Mouse (Mus musculus) kidney, embryonic 14.5 days (tissue): ENCODE measurements around the gene Mical1. TPM values are rescaled to one million over a fixed set of nuclear protein-coding genes. Genes with fewer than 3 reads are reported as not detected.

Source experiments
- ATAC-seq: fragments of 200-750 bp; cut with Nextera tagmentation; 2 replicates; pipeline ENCODE4 v1.8.0; 2017; ENCODE audit warnings: moderate number of reproducible peaks, mild to moderate bottlenecking, moderate TSS enrichment, moderate library complexity; ENCODE audit not compliant: low FRiP score, low TSS enrichment
- H3K27ac ChIP-seq: fragments of 300-500 bp; sonication (generic); 2 replicates; pipeline ENCODE4 v1.5.1; 2014; ENCODE audit warnings: low read depth, mild to moderate bottlenecking, low read length, moderate library complexity, mixed read lengths
- H3K27me3 ChIP-seq: fragments of 300-500 bp; sonication (generic); 2 replicates; pipeline ENCODE4 v1.6.1; 2014; ENCODE audit warnings: mild to moderate bottlenecking, low read length; ENCODE audit not compliant: control insufficient read depth, insufficient read depth
- H3K36me3 ChIP-seq: fragments of 300-500 bp; sonication (generic); 2 replicates; pipeline ENCODE4 v1.6.1; 2014; ENCODE audit warnings: low read length, mixed read lengths; ENCODE audit not compliant: control insufficient read depth, insufficient read depth
- H3K4me1 ChIP-seq: fragments of 300-500 bp; sonication (generic); 2 replicates; pipeline ENCODE4 v1.6.1; 2014; ENCODE audit warnings: low read length, mixed read lengths; ENCODE audit not compliant: control insufficient read depth, insufficient read depth
- H3K4me2 ChIP-seq: fragments of 300-500 bp; sonication (generic); replicated peaks from 2 replicates; pipeline ENCODE4 v1.6.1; 2014; ENCODE audit warnings: low read depth, mild to moderate bottlenecking, low read length
- H3K4me3 ChIP-seq: fragments of 300-500 bp; sonication (generic); 2 replicates; pipeline ENCODE4 v1.5.1; 2014; ENCODE audit warnings: mild to moderate bottlenecking, low read length
- H3K9ac ChIP-seq: fragments of 300-500 bp; sonication (generic); 2 replicates; pipeline ENCODE4 v1.6.1; 2014; ENCODE audit warnings: low read depth, mild to moderate bottlenecking, low read length, moderate library complexity
- H3K9me3 ChIP-seq: fragments of 300-500 bp; sonication (generic); 2 replicates; pipeline ENCODE4 v1.6.1; 2016; ENCODE audit warnings: low read length; ENCODE audit not compliant: control insufficient read depth
- WGBS: fragments of 180-500 bp; shearing (Covaris S2); extraction: QIAGEN DNeasy Blood & Tissue Kit; methylation state at CpG from one replicate; pipeline ENCODE4 v1.1.7; 2014; 5-methylcytosine and 5-hydroxymethylcytosine counted together
- polyA plus RNA-seq: library from polyadenylated mRNA; unstranded; fragments of >200 nt; fragmentation: Nextera tagmentation; extraction: Ambion mirVana; gene quantifications from 2 replicates; pipeline ENCODE4 v1.2.1, GENCODE M21; 2014

Gene Mical1
- polyA plus RNA-seq, 1 experiment from 2014 or later: 33.6 TPM

- H3K27ac ChIP-seq: no peak overlapping the region
- WGBS: 90% methylated on average over 9 of the region's 9 CpGs
- H3K4me3 ChIP-seq: no peak overlapping the region
- no peak overlapping the region for H3K4me2 ChIP-seq
- H3K36me3 ChIP-seq: peaks cover 15% of the 10 kb centered on the region; the same call in 1 of the 2 replicates
- peaks cover 7% of the 10 kb centered on the region for H3K4me1 ChIP-seq
- ATAC-seq: no peak
- H3K9ac ChIP-seq: no peak overlapping the region
- no peaks in the 10 kb centered on the region for H3K27me3 ChIP-seq
- no peaks in the 10 kb centered on the region for H3K9me3 ChIP-seq
These were observed 24.5 kb upstream of the Mical1 start for GRCm38 (mm10) chr10:41451656-41452055.

- Histone ChIP-seq H3K27ac (no peak overlapping the region), H3K4me1 (peaks cover 7% of the 10 kb centered on the region), H3K9ac (no peak overlapping the region), H3K36me3 (peaks cover 16% of the 10 kb centered on the region; the same call in 1 of the 2 replicates), H3K4me3 (no peak overlapping the region), H3K4me2 (no peak overlapping the region), H3K9me3 (no peaks in the 10 kb centered on the region), H3K27me3 (no peaks in the 10 kb centered on the region)
- no peak for ATAC-seq
- 87% methylated on average over 3 of the region's 3 CpGs for WGBS
These were observed 23.3 kb upstream of the Mical1 start for GRCm38 (mm10) chr10:41452791-41453190.

- Histone ChIP-seq H3K9ac (no peak overlapping the region), H3K9me3 (no peaks in the 10 kb centered on the region), H3K27ac (no peak overlapping the region), H3K4me2 (no peak overlapping the region), H3K4me3 (no peak overlapping the region), H3K4me1 (no peaks in the 10 kb centered on the region), H3K36me3 (peaks cover 46% of the 10 kb centered on the region), H3K27me3 (no peaks in the 10 kb centered on the region)
- 85% methylated on average over 4 of the region's 4 CpGs for WGBS
- no peak for ATAC-seq
These were observed 16.1 kb upstream of the Mical1 start for GRCm38 (mm10) chr10:41459990-41460389.

- Histone ChIP-seq H3K4me3 (no peak overlapping the region), H3K9ac (no peak overlapping the region), H3K27ac (no peak overlapping the region), H3K9me3 (no peaks in the 10 kb centered on the region), H3K4me1 (no peaks in the 10 kb centered on the region), H3K36me3 (peaks cover 48% of the 10 kb centered on the region), H3K4me2 (no peak overlapping the region), H3K27me3 (no peaks in the 10 kb centered on the region)
- WGBS: 13% methylated on average over 2 of the region's 2 CpGs
- ATAC-seq: no peak
These were observed 15.6 kb upstream of the Mical1 start for GRCm38 (mm10) chr10:41460501-41460900.

GRCm38 (mm10) chr10:41461057-41461722 is 14.9 kb upstream of the Mical1 start:
- no peak for ATAC-seq
- Histone ChIP-seq H3K9ac (no peak overlapping the region), H3K9me3 (no peaks in the 10 kb centered on the region), H3K27me3 (no peaks in the 10 kb centered on the region), H3K4me3 (no peak overlapping the region), H3K36me3 (peaks cover 49% of the 10 kb centered on the region), H3K4me2 (no peak overlapping the region), H3K27ac (no peak overlapping the region), H3K4me1 (no peaks in the 10 kb centered on the region)
- 88% methylated on average over 3 of the region's 3 CpGs for WGBS

- Histone ChIP-seq H3K27ac (no peak overlapping the region), H3K4me2 (no peak overlapping the region), H3K9me3 (no peaks in the 10 kb centered on the region), H3K9ac (no peak overlapping the region), H3K36me3 (peaks cover 41% of the 10 kb centered on the region), H3K4me3 (no peak overlapping the region), H3K27me3 (no peaks in the 10 kb centered on the region), H3K4me1 (no peaks in the 10 kb centered on the region)
- 58% methylated on average over 15 of the region's 15 CpGs for WGBS
- ATAC-seq: no peak
These were observed 11.6 kb upstream of the Mical1 start for GRCm38 (mm10) chr10:41464401-41464955.

- no peaks in the 10 kb centered on the region for H3K4me1 ChIP-seq
- H3K9ac ChIP-seq: no peak overlapping the region
- no peaks in the 10 kb centered on the region for H3K27me3 ChIP-seq
- 21% methylated on average over 6 of the region's 6 CpGs for WGBS
- H3K4me2 ChIP-seq: no peak overlapping the region
- H3K9me3 ChIP-seq: no peaks in the 10 kb centered on the region
- no peak for ATAC-seq
- no peak overlapping the region for H3K4me3 ChIP-seq
- H3K36me3 ChIP-seq: peaks cover 29% of the 10 kb centered on the region
- no peak overlapping the region for H3K27ac ChIP-seq
These were observed 8.8 kb upstream of the Mical1 start for GRCm38 (mm10) chr10:41467325-41467724.

GRCm38 (mm10) chr10:41470693-41471092 is 5.4 kb upstream of the Mical1 start:
- Histone ChIP-seq H3K4me2 (no peak overlapping the region), H3K9ac (no peak overlapping the region), H3K36me3 (0 out of 2 replicates have a peak, but pooled peaks cover 6% of the 10 kb centered on the region), H3K4me1 (0 out of 2 replicates have a peak, but pooled peaks cover 5% of the 10 kb centered on the region), H3K27ac (no peak overlapping the region), H3K9me3 (no peaks in the 10 kb centered on the region), H3K27me3 (no peaks in the 10 kb centered on the region), H3K4me3 (no peak overlapping the region)
- WGBS: 84% methylated on average over 3 of the region's 3 CpGs
- no peak for ATAC-seq

- Histone ChIP-seq H3K36me3 (no peaks in the 10 kb centered on the region), H3K9ac (no peak overlapping the region), H3K4me3 (no peak overlapping the region), H3K4me2 (no peak overlapping the region), H3K9me3 (no peaks in the 10 kb centered on the region), H3K4me1 (0 out of 2 replicates have a peak, but pooled peaks cover 9% of the 10 kb centered on the region), H3K27me3 (no peaks in the 10 kb centered on the region), H3K27ac (no peak overlapping the region)
- no peak for ATAC-seq
These were observed 3.6 kb upstream of the Mical1 start for GRCm38 (mm10) chr10:41472534-41472933.
